Mouse (Mus musculus): Measurements from ENCODE around the gene Gpr68. TPM values are rescaled to one million over a fixed set of nuclear protein-coding genes. Genes with fewer than 3 reads are reported as not detected.

Gpr68 gene
- polyA plus RNA-seq, 1 experiment = 5.4 TPM

- DNase-seq (ENCODE audit: extremely low spot score in 1 of 2, low spot score in 1 of 2) = no peak
Measured at GRCm38 (mm10) chr12:100873612-100874011, 34.4 kb downstream of the Gpr68 start.

GRCm38 (mm10) chr12:100871841-100872240 lies 36.2 kb downstream of the Gpr68 start:
- no peak for DNase-seq (ENCODE audit: extremely low spot score in 1 of 2, low spot score in 1 of 2)

- DNase-seq (ENCODE audit: extremely low spot score in 1 of 2, low spot score in 1 of 2) = no peak
Measured at GRCm38 (mm10) chr12:100871234-100871633, 36.8 kb downstream of the Gpr68 start.

- peak in 1 of 2 experiments; percentile 43 for DNase-seq (ENCODE audit: extremely low spot score in 1 of 2, low spot score in 1 of 2)
Measured at GRCm38 (mm10) chr12:100868049-100868622, 39.9 kb downstream of the Gpr68 start.

- no peak for DNase-seq (ENCODE audit: extremely low spot score in 1 of 2, low spot score in 1 of 2)
Measured at GRCm38 (mm10) chr12:100867097-100867496, 40.9 kb downstream of the Gpr68 start.

- DNase-seq (ENCODE audit: extremely low spot score in 1 of 2, low spot score in 1 of 2) = no peak
Measured at GRCm38 (mm10) chr12:100865509-100866078, 42.4 kb downstream of the Gpr68 start.

- DNase-seq (ENCODE audit: extremely low spot score in 1 of 2, low spot score in 1 of 2) = no peak
Measured at GRCm38 (mm10) chr12:100865072-100865471, 42.9 kb downstream of the Gpr68 start.

- DNase-seq (ENCODE audit: extremely low spot score in 1 of 2, low spot score in 1 of 2) = no peak
Measured at GRCm38 (mm10) chr12:100862856-100863446, 45.0 kb downstream of the Gpr68 start.

- DNase-seq (ENCODE audit: extremely low spot score in 1 of 2, low spot score in 1 of 2) = no peak
Measured at GRCm38 (mm10) chr12:100862272-100862671, 45.7 kb downstream of the Gpr68 start.

GRCm38 (mm10) chr12:100857791-100858190 lies 50.2 kb downstream of the Gpr68 start:
- DNase-seq (ENCODE audit: extremely low spot score in 1 of 2, low spot score in 1 of 2) = no peak

GRCm38 (mm10) chr12:100856337-100856736 lies 51.7 kb downstream of the Gpr68 start:
- DNase-seq (ENCODE audit: extremely low spot score in 1 of 2, low spot score in 1 of 2) = no peak

GRCm38 (mm10) chr12:100852370-100852769 lies 55.6 kb downstream of the Gpr68 start:
- no peak for DNase-seq (ENCODE audit: extremely low spot score in 1 of 2, low spot score in 1 of 2)

GRCm38 (mm10) chr12:100849421-100850138 lies 58.4 kb downstream of the Gpr68 start:
- DNase-seq (ENCODE audit: extremely low spot score in 1 of 2, low spot score in 1 of 2) = peak; percentile 28 to 81

GRCm38 (mm10) chr12:100847437-100848080 lies 60.4 kb downstream of the Gpr68 start:
- DNase-seq (ENCODE audit: extremely low spot score in 1 of 2, low spot score in 1 of 2) = no peak

- no peak for DNase-seq (ENCODE audit: extremely low spot score in 1 of 2, low spot score in 1 of 2)
Measured at GRCm38 (mm10) chr12:100846566-100846965, 61.4 kb downstream of the Gpr68 start.

GRCm38 (mm10) chr12:100845829-100846228 lies 62.2 kb downstream of the Gpr68 start:
- DNase-seq (ENCODE audit: extremely low spot score in 1 of 2, low spot score in 1 of 2) = no peak

- DNase-seq (ENCODE audit: extremely low spot score in 1 of 2, low spot score in 1 of 2) = no peak
Measured at GRCm38 (mm10) chr12:100844546-100844945, 63.5 kb downstream of the Gpr68 start.

GRCm38 (mm10) chr12:100843171-100843570 lies 64.8 kb downstream of the Gpr68 start:
- no peak for DNase-seq (ENCODE audit: extremely low spot score in 1 of 2, low spot score in 1 of 2)

- DNase-seq (ENCODE audit: extremely low spot score in 1 of 2, low spot score in 1 of 2) = peak; percentile 44 to 93
Measured at GRCm38 (mm10) chr12:100841211-100841792, 66.7 kb downstream of the Gpr68 start.

GRCm38 (mm10) chr12:100839926-100840325 lies 68.1 kb downstream of the Gpr68 start:
- no peak for DNase-seq (ENCODE audit: extremely low spot score in 1 of 2, low spot score in 1 of 2)

Data from frontal cortex, adult 2 months (tissue).